Mouse (Mus musculus) hindbrain, postnatal 0 days (tissue): ENCODE measurements at regions not wholly inside any gene's neighbourhood (a gene's known extent, or its start where the extent isn't known, plus 50 kb on each side); places are given as distances from the start of the nearest gene placed in this dataset.

ENCODE experiments used
- ATAC-seq: fragments of 200-750 bp; cut with Nextera tagmentation; 2 replicates; pipeline ENCODE4 v1.8.0; 2017; ENCODE audit warnings: mild to moderate bottlenecking, moderate TSS enrichment, moderate library complexity
- DNase-seq: peaks from one replicate; pipeline ENCODE4 v3.0.0-alpha.2; 2015; ENCODE audit warnings: low spot score
- H3K27ac ChIP-seq: fragments of 300-500 bp; sonication (generic); 2 replicates; pipeline ENCODE4 v1.5.1; 2014; ENCODE audit warnings: mild to moderate bottlenecking
- H3K27me3 ChIP-seq: fragments of 300-500 bp; sonication (generic); 2 replicates; pipeline ENCODE4 v1.6.1; 2014; ENCODE audit warnings: low read length, mixed read lengths; ENCODE audit not compliant: insufficient read depth
- H3K36me3 ChIP-seq: fragments of 300-500 bp; sonication (generic); 2 replicates; pipeline ENCODE4 v1.6.1; 2014; ENCODE audit warnings: low read length, mixed read lengths; ENCODE audit not compliant: insufficient read depth
- H3K4me1 ChIP-seq: fragments of 300-500 bp; sonication (generic); 2 replicates; pipeline ENCODE4 v1.6.1; 2014; ENCODE audit warnings: antibody characterized with exemption, low read length, mixed read lengths; ENCODE audit not compliant: insufficient read depth
- H3K4me2 ChIP-seq: fragments of 300-500 bp; sonication (generic); 2 replicates; pipeline ENCODE4 v1.6.1; 2014; ENCODE audit warnings: low read depth, mild to moderate bottlenecking, low read length, moderate library complexity, mixed read lengths
- H3K4me3 ChIP-seq: fragments of 300-500 bp; sonication (generic); 2 replicates; pipeline ENCODE4 v1.5.1; 2014; ENCODE audit warnings: low read length
- H3K9ac ChIP-seq: fragments of 300-500 bp; sonication (generic); replicated peaks from 2 replicates; pipeline ENCODE4 v1.6.1; 2014; ENCODE audit warnings: mild to moderate bottlenecking, low read length, moderate library complexity, mixed read lengths
- H3K9me3 ChIP-seq: fragments of 300-500 bp; sonication (generic); 2 replicates; pipeline ENCODE4 v1.6.1; 2016; ENCODE audit warnings: low read length, mixed read lengths
- CTCF ChIP-seq: IDR thresholded peaks from 2 replicates; pipeline ENCODE4 v1.5.1; 2016; ENCODE audit warnings: antibody characterized with exemption, control low read depth, low read depth
- WGBS: fragments of 180-500 bp; shearing (Covaris S2); extraction: QIAGEN DNeasy Blood & Tissue Kit; methylation state at CpG from one replicate; pipeline ENCODE4 v1.1.7; 2014; 5-methylcytosine and 5-hydroxymethylcytosine counted together
- microRNA-seq, 2 experiments: library from miRNA; unstranded; fragments of <30 nt; microRNA quantifications; one replicate each; pipeline ENCODE4; 2016

GRCm38 (mm10) chr15:62043617-62044392 lies 1121.0 kb upstream of the A1bg start:
- Histone ChIP-seq H3K4me1 (0 out of 2 replicates have a peak, but pooled peaks cover 5% of the 10 kb centered on the region), H3K9ac (no peak overlapping the region), H3K27me3 (no peaks in the 10 kb centered on the region), H3K27ac (no peak overlapping the region), H3K4me2 (no peak overlapping the region), H3K4me3 (no peak overlapping the region), H3K36me3 (no peaks in the 10 kb centered on the region), H3K9me3 (no peaks in the 10 kb centered on the region)
- 0 out of 2 replicates have a peak, but pooled peaks have one; percentile 32 for ATAC-seq
- DNase-seq = no peak
- WGBS = 74% methylated on average over 20 of the region's 20 CpGs
- TF ChIP-seq CTCF = no peak

- Histone ChIP-seq H3K27me3 (no peaks in the 10 kb centered on the region), H3K9me3 (no peaks in the 10 kb centered on the region)
- ATAC-seq = no peak
Observed at GRCm38 (mm10) chr15:62042924-62043504, 1120.2 kb upstream of the A1bg start.

More at GRCm38 (mm10) chr15:62042924-62043504, 1120.2 kb upstream of the A1bg start:
- no peak for TF ChIP-seq CTCF
- WGBS = 92% methylated on average over 6 of the region's 6 CpGs
- H3K27ac ChIP-seq = no peak overlapping the region
- H3K4me2 ChIP-seq = no peak overlapping the region
- H3K36me3 ChIP-seq = no peaks in the 10 kb centered on the region
- H3K9ac ChIP-seq = no peak overlapping the region
- 0 out of 2 replicates have a peak, but pooled peaks cover 5% of the 10 kb centered on the region for H3K4me1 ChIP-seq
- DNase-seq = no peak
- no peak overlapping the region for H3K4me3 ChIP-seq

Small RNA genes lying in the stretch of these regions (microRNA-seq; reads per million reads assigned to microRNA genes)
- 0 reads per million in 2 experiments for gene Gm24810
